Mouse (Mus musculus) CH12.LX (cell line): ENCODE results near the gene Hspa1a. TPM values are rescaled to one million over a fixed set of nuclear protein-coding genes. Genes with fewer than 3 reads are reported as not detected.

Experiments
- DNase-seq: peaks from one replicate; pipeline ENCODE4 v3.0.0-alpha.2; 2013; ENCODE audit errors: extremely low read depth
- H3K27ac ChIP-seq: 2 replicates; pipeline ENCODE4 v1.5.1; 2012; ENCODE audit warnings: low read depth, mild to moderate bottlenecking, control low read depth, moderate library complexity; ENCODE audit not compliant: insufficient read depth
- H3K27me3 ChIP-seq: replicated peaks from 2 replicates; pipeline ENCODE3; 2012; ENCODE audit warnings: inconsistent platforms
- H3K36me3 ChIP-seq, 2 experiments: replicated peaks in 1 of 2; 2 replicates each; pipeline versions ENCODE3 to v1.6.1; 2012; ENCODE audit warnings: inconsistent platforms in 1 of 2, low read length in 1 of 2, mild to moderate bottlenecking in 1 of 2, mixed read lengths in 1 of 2, moderate library complexity in 1 of 2; ENCODE audit not compliant: control insufficient read depth in 1 of 2, insufficient read depth in 1 of 2
- H3K4me1 ChIP-seq, 2 experiments: 2 replicates each; pipeline ENCODE4 v1.6.1; 2012; ENCODE audit warnings: inconsistent platforms in 1 of 2, moderate library complexity in 1 of 2; ENCODE audit not compliant: insufficient read depth in 2 of 2, control insufficient read depth in 1 of 2
- H3K4me2 ChIP-seq: 2 replicates; pipeline ENCODE4 v1.6.1; 2012; ENCODE audit warnings: low read depth, mild to moderate bottlenecking, control low read depth; ENCODE audit not compliant: poor library complexity, insufficient read depth, severe bottlenecking
- H3K4me3 ChIP-seq, 3 experiments: fragments of 150-350 bp in 1 of 3; sonication (generic) in 1 of 3; replicated peaks in 1 of 3; 2 replicates each; pipeline versions ENCODE3 to v1.5.1; 2011 to 2012; ENCODE audit warnings: low read depth in 2 of 3, low read length in 2 of 3, mild to moderate bottlenecking in 2 of 3, moderate library complexity in 2 of 3, control low read depth in 1 of 3, improper control_type of control experiment in 1 of 3, inconsistent platforms in 1 of 3, mixed read lengths in 1 of 3; ENCODE audit not compliant: poor library complexity in 1 of 3
- H3K79me2 ChIP-seq: replicated peaks from 2 replicates; pipeline ENCODE4 v1.6.1; 2012; ENCODE audit warnings: mild to moderate bottlenecking, moderate library complexity; ENCODE audit not compliant: control insufficient read depth, poor library complexity, insufficient read depth, severe bottlenecking; ENCODE audit errors: extremely low read depth
- H3K9ac ChIP-seq: 2 replicates; pipeline ENCODE4 v1.6.1; 2012; ENCODE audit warnings: low read depth, mild to moderate bottlenecking, control low read depth, moderate library complexity; ENCODE audit not compliant: insufficient read depth
- H3K9me3 ChIP-seq: replicated peaks from 2 replicates; pipeline ENCODE3; 2012; ENCODE audit warnings: low read length, inconsistent platforms, mixed read lengths
- CHD1 ChIP-seq: IDR thresholded peaks from 2 replicates; pipeline ENCODE4 v1.6.1; 2012; ENCODE audit warnings: low read depth, low read length, improper control_type of control experiment, inconsistent platforms
- CHD2 ChIP-seq: IDR thresholded peaks from 2 replicates; pipeline ENCODE4 v1.6.1; 2011; ENCODE audit warnings: low read length, improper control_type of control experiment
- CTCF ChIP-seq, 2 experiments: IDR thresholded peaks in 1 of 2; conservative IDR thresholded peaks in 1 of 2; 2 replicates each; pipeline ENCODE4 v1.5.1; 2011 to 2012; ENCODE audit warnings: low read depth in 2 of 2, low read length in 2 of 2, improper control_type of control experiment in 1 of 2, inconsistent platforms in 1 of 2, mild to moderate bottlenecking in 1 of 2, moderate library complexity in 1 of 2
- E2F4 ChIP-seq: IDR thresholded peaks from 2 replicates; pipeline ENCODE4 v1.6.1; 2011; ENCODE audit warnings: low read depth, low read length, improper control_type of control experiment; ENCODE audit not compliant: insufficient replicate concordance
- ELF1 ChIP-seq: IDR thresholded peaks from 2 replicates; pipeline ENCODE4 v1.6.1; 2014; ENCODE audit warnings: low read depth, mild to moderate bottlenecking, inconsistent platforms, low read length, improper control_type of control experiment
- EP300 ChIP-seq: IDR thresholded peaks from 2 replicates; pipeline ENCODE4 v1.6.1; 2011; ENCODE audit warnings: low read length, improper control_type of control experiment
- ETS1 ChIP-seq: conservative IDR thresholded peaks from 2 replicates; pipeline ENCODE4 v1.6.1; 2012; ENCODE audit warnings: low read depth, mild to moderate bottlenecking, inconsistent platforms, low read length, improper control_type of control experiment, moderate library complexity
- GABPA ChIP-seq: IDR thresholded peaks from 2 replicates; pipeline ENCODE4 v1.6.1; 2012; ENCODE audit warnings: low read depth, low read length, improper control_type of control experiment, inconsistent platforms; ENCODE audit not compliant: insufficient replicate concordance
- HCFC1 ChIP-seq: IDR thresholded peaks from 2 replicates; pipeline ENCODE4 v1.6.1; 2012; ENCODE audit warnings: low read depth, mild to moderate bottlenecking, inconsistent platforms, low read length, improper control_type of control experiment
- IRF4 ChIP-seq: IDR thresholded peaks from 2 replicates; pipeline ENCODE4 v1.6.1; 2014; ENCODE audit warnings: low read depth, mild to moderate bottlenecking, inconsistent platforms, low read length, improper control_type of control experiment
- JUN ChIP-seq: IDR thresholded peaks from 2 replicates; pipeline ENCODE4 v1.6.1; 2011; ENCODE audit warnings: low read depth, mild to moderate bottlenecking, low read length, improper control_type of control experiment, moderate library complexity; ENCODE audit not compliant: insufficient read depth
- MAFK ChIP-seq: IDR thresholded peaks from 2 replicates; pipeline ENCODE4 v1.6.1; 2011; ENCODE audit warnings: low read length, improper control_type of control experiment; ENCODE audit not compliant: insufficient replicate concordance
- MAX ChIP-seq: IDR thresholded peaks from 2 replicates; pipeline ENCODE4 v1.6.1; 2011; ENCODE audit warnings: low read length, improper control_type of control experiment
- MEF2A ChIP-seq: IDR thresholded peaks from 2 replicates; pipeline ENCODE4 v1.6.1; 2014; ENCODE audit warnings: low read depth, mild to moderate bottlenecking, inconsistent platforms, low read length, improper control_type of control experiment, borderline replicate concordance
- MXI1 ChIP-seq: IDR thresholded peaks from 2 replicates; pipeline ENCODE4 v1.6.1; 2011; ENCODE audit warnings: mild to moderate bottlenecking, low read depth, low read length, improper control_type of control experiment
- MYC ChIP-seq: IDR thresholded peaks from 2 replicates; pipeline ENCODE4 v1.6.1; 2011; ENCODE audit warnings: low read depth, mild to moderate bottlenecking, improper control_type of control experiment, low read length
- NRF1 ChIP-seq: IDR thresholded peaks from 2 replicates; pipeline ENCODE4 v1.6.1; 2014; ENCODE audit warnings: low read depth, mild to moderate bottlenecking, inconsistent platforms, low read length, improper control_type of control experiment, moderate library complexity
- PAX5 ChIP-seq: IDR thresholded peaks from 2 replicates; pipeline ENCODE4 v1.6.1; 2012; ENCODE audit warnings: low read length, inconsistent platforms, mixed read lengths
- POLR2A ChIP-seq: IDR thresholded peaks from 2 replicates; pipeline ENCODE4 v1.6.1; 2011; ENCODE audit warnings: low read depth, mild to moderate bottlenecking, improper control_type of control experiment, low read length
- POLR2AphosphoS2 ChIP-seq: IDR thresholded peaks from 2 replicates; pipeline ENCODE4 v1.6.1; 2011; ENCODE audit warnings: low read depth, low read length, improper control_type of control experiment
- RAD21 ChIP-seq: IDR thresholded peaks from 2 replicates; pipeline ENCODE4 v1.6.1; 2011; ENCODE audit warnings: low read depth, mild to moderate bottlenecking, low read length, improper control_type of control experiment, moderate library complexity
- SIN3A ChIP-seq: IDR thresholded peaks from 2 replicates; pipeline ENCODE4 v1.6.1; 2012; ENCODE audit warnings: low read length, improper control_type of control experiment, inconsistent platforms
- TBP ChIP-seq: conservative IDR thresholded peaks from 2 replicates; pipeline ENCODE4 v1.6.1; 2011; ENCODE audit warnings: low read depth, low read length, improper control_type of control experiment
- TCF12 ChIP-seq: IDR thresholded peaks from 2 replicates; pipeline ENCODE4 v1.6.1; 2014; ENCODE audit warnings: low read depth, mild to moderate bottlenecking, inconsistent platforms, low read length, improper control_type of control experiment
- USF2 ChIP-seq: conservative IDR thresholded peaks from 2 replicates; pipeline ENCODE4 v1.6.1; 2011; ENCODE audit warnings: low read depth, low read length, improper control_type of control experiment
- ZC3H11A ChIP-seq: IDR thresholded peaks from 2 replicates; pipeline ENCODE4 v1.6.1; 2012; ENCODE audit warnings: low read depth, mild to moderate bottlenecking, inconsistent platforms, low read length, improper control_type of control experiment
- ZNF384 ChIP-seq: IDR thresholded peaks from 2 replicates; pipeline ENCODE4 v1.6.1; 2012; ENCODE audit warnings: low read depth, low read length, improper control_type of control experiment, inconsistent platforms
- dilution Hi-C: fragments of 300-500 bp; cut with MboI; formaldehyde crosslinking; loops from 2 replicates; pipeline ENCODE4 v1.14.3; 2020; ENCODE audit warnings: low sequenced_read_pairs; ENCODE audit not compliant: extremely low pct_unique_long_range_greater_than_20kb, extremely low pct_ligation_motif_present
- in situ Hi-C: fragments of 300-500 bp; cut with MboI; formaldehyde crosslinking; loops from 3 replicates; pipeline ENCODE4 v1.14.3; 2019; ENCODE audit warnings: low sequenced_read_pairs, low pct_ligation_motif_present, low pct_unique_long_range_greater_than_20kb, mixed read lengths
- polyA plus RNA-seq: library from polyadenylated mRNA; unstranded; fragments of >175 nt; gene quantifications from 2 replicates; pipeline ENCODE4 v1.2.1, GENCODE M21; 2012; ENCODE audit warnings: low read depth; ENCODE audit not compliant: insufficient read length
- total RNA-seq, 2 experiments: library from RNA; depleted of rRNA; stranded (reverse); fragments of 300-350 nt in 1 of 2; fragments of >200 nt in 1 of 2; gene quantifications; 2 replicates each; pipeline ENCODE4 v1.2.3; 2012 to 2014

Hspa1a gene
- total and polyA plus RNA-seq, 3 experiments = not detected

- Histone ChIP-seq H3K9ac (no peak overlapping the region), H3K4me2 (no peak overlapping the region)
Measured at GRCm38 (mm10) chr17:34934031-34934430, 37.9 kb downstream of the Hspa1a start.

GRCm38 (mm10) chr17:34932287-34932686 lies 39.7 kb downstream of the Hspa1a start:
- Histone ChIP-seq H3K4me1 (peaks cover 8 to 39% of the 10 kb centered on the region in 2 experiments), H3K4me3 (peak overlapping the region; percentile 77 to 82 (median 79)), H3K4me2 (peak overlapping the region; percentile 87), H3K9me3 (no peaks in the 10 kb centered on the region)
- in situ Hi-C loops = no loop called here
- DNase-seq = peak; percentile 63
- TF ChIP-seq MAFK = no peak
- TF ChIP-seq CHD2 = no peak
- no peak for TF ChIP-seq ELF1
- no peak for TF ChIP-seq GABPA
- no peak for TF ChIP-seq PAX5
- peak; percentile 89; the same call in 1 of the 2 replicates for TF ChIP-seq MYC
- TF ChIP-seq ZNF384 = peak; percentile 73
- no peak for TF ChIP-seq ZC3H11A
- TF ChIP-seq TBP = no peak
- TF ChIP-seq HCFC1 = no peak
- no peak for TF ChIP-seq E2F4
- no peak; the same call in 1 of the 2 replicates for TF ChIP-seq MXI1
- TF ChIP-seq EP300 = no peak
- TF ChIP-seq POLR2A = no peak
- TF ChIP-seq NRF1 = no peak
- TF ChIP-seq MAX = peak; percentile 79; the same call in 1 of the 2 replicates
- no peak for TF ChIP-seq SIN3A
- no peak for TF ChIP-seq POLR2AphosphoS2
- no peak for TF ChIP-seq TCF12
- no peak for TF ChIP-seq MEF2A
- TF ChIP-seq, all 38 proteins: peak for 3
- dilution Hi-C loops = no loop called here
- peak overlapping the region; percentile 28 for H3K9ac ChIP-seq
- no peak overlapping the region for H3K27ac ChIP-seq
- peaks cover 16 to 46% of the 10 kb centered on the region in 2 experiments for H3K36me3 ChIP-seq
- H3K79me2 ChIP-seq = no peaks in the 10 kb centered on the region
- H3K27me3 ChIP-seq = no peaks in the 10 kb centered on the region

More at GRCm38 (mm10) chr17:34934031-34934430, 37.9 kb downstream of the Hspa1a start:
- Histone ChIP-seq H3K36me3 (peaks cover 16 to 56% of the 10 kb centered on the region in 2 experiments), H3K9me3 (no peaks in the 10 kb centered on the region), H3K4me1 (peaks cover 8 to 39% of the 10 kb centered on the region in 2 experiments), H3K4me3 (no peak overlapping the region), H3K27ac (no peak overlapping the region), H3K27me3 (no peaks in the 10 kb centered on the region)
- DNase-seq = no peak
- dilution Hi-C loops = no loop called here
- in situ Hi-C loops = no loop called here
- TF ChIP-seq MXI1 (no peak), JUN (no peak), TBP (no peak), RAD21 (no peak), IRF4 (no peak), PAX5 (no peak), ETS1 (no peak), CTCF (conservative IDR thresholded peaks at IDR 0.05 in 1 of 2, IDR thresholded peaks at IDR 0.05 in 1 of 2; ENCODE audit: low read depth in 2 of 2, low read length in 2 of 2) (no peak), USF2 (no peak), ELF1 (no peak), CHD1 (no peak)
- TF ChIP-seq, all 38 proteins: peak for 0
- no peaks in the 10 kb centered on the region for H3K79me2 ChIP-seq
